Mouse (Mus musculus): ENCODE data around the gene Ugt1a6b.

- no peak for TF ChIP-seq MAFK (IDR thresholded peaks at IDR 0.05; ENCODE audit: insufficient read depth, low read depth, low read length)
- TF ChIP-seq ZNF384 (IDR thresholded peaks at IDR 0.05; ENCODE audit: low read depth, low read length), result no peak
- no peak for TF ChIP-seq HCFC1 (IDR thresholded peaks at IDR 0.05; ENCODE audit: borderline replicate concordance, insufficient read depth, low read length)
- TF ChIP-seq ZC3H11A (IDR thresholded peaks at IDR 0.05; ENCODE audit: borderline replicate concordance, low read depth, low read length), result no peak
- TF ChIP-seq CHD2 (IDR thresholded peaks at IDR 0.05; ENCODE audit: low read depth, low read length), result no peak
Measured at GRCm38 (mm10) chr1:88179657-88180056, 76.6 kb downstream of the Ugt1a6b start.
